Mouse (Mus musculus) embryo, embryonic 10.5 days (tissue): Measurements from ENCODE around the gene Afg1l.

Experiments
- DNase-seq: peaks from one replicate; pipeline ENCODE4 v3.0.0-alpha.2; 2015; ENCODE audit warnings: low spot score

The Afg1l gene

DNA sequence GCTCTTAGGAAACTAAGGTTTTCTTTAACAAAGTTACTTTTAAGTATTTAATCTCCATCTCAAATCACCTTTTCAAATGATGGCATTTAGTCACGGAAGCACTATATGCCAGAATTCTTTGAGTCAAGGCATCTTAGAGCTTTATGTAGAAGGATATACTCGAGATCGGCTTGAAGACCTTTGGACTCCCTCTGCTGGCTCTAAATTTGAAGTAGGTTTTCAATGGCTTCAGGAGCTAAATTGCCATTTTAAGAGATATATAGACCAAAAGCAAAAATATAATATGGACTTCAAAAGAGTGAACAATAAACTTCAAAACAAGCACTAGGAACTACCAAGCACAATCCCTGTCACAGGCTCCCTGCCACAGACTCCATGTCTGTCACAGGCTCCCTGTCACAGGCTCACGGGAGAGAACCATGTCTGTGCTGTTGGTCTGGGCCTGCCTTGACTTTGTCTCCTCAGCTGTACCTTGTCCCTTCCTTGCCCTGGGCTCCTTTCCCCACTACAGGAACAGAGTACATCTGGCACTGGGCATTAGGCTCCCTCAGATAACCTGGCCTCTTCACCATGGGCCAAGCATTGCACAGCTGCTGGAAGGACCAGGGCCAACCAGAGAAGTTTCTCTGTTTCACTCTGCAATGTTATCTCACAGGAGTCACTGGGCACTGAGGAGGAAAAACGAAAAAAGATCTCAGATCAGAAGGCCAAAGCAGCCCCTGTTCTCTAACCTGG is 210.4 kb downstream of the Afg1l start:
- no peak for DNase-seq

- DNase-seq: no peak
Measured at GRCm38 (mm10) chr10:42265021-42265689, 213.2 kb downstream of the Afg1l start.

DNA sequence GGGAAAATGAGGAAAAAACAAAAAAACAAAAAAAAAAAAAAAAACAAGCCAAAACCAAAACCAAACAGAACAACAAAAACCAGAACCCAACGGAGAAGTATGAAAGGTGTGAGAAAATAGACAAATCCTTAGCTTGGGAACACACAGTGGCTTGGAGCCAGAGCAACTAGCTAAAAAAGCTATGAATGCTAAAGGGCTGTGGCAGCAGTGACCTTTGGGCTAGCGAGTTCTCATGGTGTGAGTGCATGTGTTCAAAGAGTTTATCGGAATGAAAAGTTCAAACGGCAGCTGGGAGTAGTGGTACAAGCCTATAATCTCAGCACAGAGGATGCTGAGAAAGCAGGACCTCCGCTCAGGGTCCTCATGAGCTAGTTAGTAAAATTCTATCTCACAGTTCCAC is 214.2 kb downstream of the Afg1l start:
- DNase-seq: no peak

- DNase-seq: no peak
Measured at GRCm38 (mm10) chr10:42263701-42264100, 214.7 kb downstream of the Afg1l start.
